Mouse (Mus musculus): ENCODE results near the gene Actb. TPM values are rescaled to one million over a fixed set of nuclear protein-coding genes. Genes with fewer than 3 reads are reported as not detected.

Actb gene
- polyA plus RNA-seq, 1 experiment = 2,590 TPM

GRCm38 (mm10) chr5:142935642-142936335, 29.2 kb upstream of the Actb start:
- Histone ChIP-seq H3K27ac (ENCODE audit: insufficient read depth, low read length) (no peak overlapping the region), H3K4me3 (ENCODE audit: insufficient read depth, low read length) (no peak overlapping the region), H3K4me1 (ENCODE audit: control insufficient read depth, insufficient read depth, low read length) (peaks cover 2% of the 10 kb centered on the region; the same call in 1 of the 2 replicates)
- TF ChIP-seq POLR2A (IDR thresholded peaks at IDR 0.05; ENCODE audit: extremely low read depth, insufficient read depth, low read length) = no peak
- TF ChIP-seq CTCF (IDR thresholded peaks at IDR 0.05; ENCODE audit: extremely low read depth, insufficient read depth, low read length) = peak; percentile 48

DNA sequence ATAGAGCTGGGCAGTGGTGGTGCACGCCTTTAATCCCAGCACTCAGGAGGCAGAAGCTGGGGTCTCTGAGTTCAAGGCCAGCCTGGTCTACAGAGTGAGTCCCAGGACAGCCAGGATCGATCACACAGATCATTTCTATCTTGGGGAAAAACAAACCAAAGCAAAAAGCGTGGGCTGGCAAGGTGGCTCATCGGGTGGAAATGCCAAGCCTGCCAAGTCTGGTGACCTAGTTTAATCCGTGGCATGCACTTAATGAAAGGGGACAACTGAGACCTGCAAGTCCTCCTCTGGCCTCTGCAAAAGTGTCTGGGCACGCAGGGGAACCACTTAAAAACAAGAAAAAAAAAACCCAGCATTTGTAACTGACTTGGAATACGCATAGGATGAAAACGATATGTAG, 26.2 kb upstream of the Actb start:
- H3K27ac ChIP-seq (ENCODE audit: insufficient read depth, low read length) = no peak overlapping the region
- TF ChIP-seq CTCF (IDR thresholded peaks at IDR 0.05; ENCODE audit: extremely low read depth, insufficient read depth, low read length) = no peak
- no peak for TF ChIP-seq POLR2A (IDR thresholded peaks at IDR 0.05; ENCODE audit: extremely low read depth, insufficient read depth, low read length)

DNA sequence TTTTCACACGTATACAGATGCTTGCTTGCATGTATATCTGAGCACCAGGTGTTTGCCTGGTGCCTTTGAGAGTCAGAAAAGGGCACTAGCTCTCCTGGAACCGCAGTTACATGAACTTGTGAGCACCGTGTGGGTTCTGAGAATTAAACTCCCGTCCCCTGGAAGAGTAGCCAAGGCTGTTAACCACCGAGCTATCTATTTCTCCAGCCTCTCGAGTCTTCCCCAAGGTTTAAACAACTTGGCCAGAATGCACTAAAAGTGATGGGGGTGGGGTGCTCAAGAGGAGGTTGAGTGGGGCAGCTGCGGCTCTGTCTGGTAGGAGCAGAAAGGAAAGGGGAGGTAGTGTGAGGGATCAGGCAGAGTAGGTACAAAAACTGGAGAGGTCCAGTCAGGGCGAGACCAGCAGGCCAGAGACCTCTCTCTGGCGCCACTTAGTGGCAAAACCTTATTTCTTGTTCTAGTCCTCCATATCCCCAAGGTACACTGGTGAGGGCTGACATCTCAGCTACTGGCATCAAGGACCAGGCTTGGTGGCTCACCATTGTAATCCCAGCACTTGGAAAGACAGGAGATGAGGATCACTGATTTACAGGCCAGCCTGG, 25.6 kb upstream of the Actb start:
- H3K4me3 ChIP-seq (ENCODE audit: insufficient read depth, low read length) = no peak overlapping the region

More for the DNA sequence above, 26.2 kb upstream of the Actb start:
- no peak overlapping the region for H3K4me3 ChIP-seq (ENCODE audit: insufficient read depth, low read length)
- peaks cover 2% of the 10 kb centered on the region; the same call in 1 of the 2 replicates for H3K4me1 ChIP-seq (ENCODE audit: control insufficient read depth, insufficient read depth, low read length)

DNA sequence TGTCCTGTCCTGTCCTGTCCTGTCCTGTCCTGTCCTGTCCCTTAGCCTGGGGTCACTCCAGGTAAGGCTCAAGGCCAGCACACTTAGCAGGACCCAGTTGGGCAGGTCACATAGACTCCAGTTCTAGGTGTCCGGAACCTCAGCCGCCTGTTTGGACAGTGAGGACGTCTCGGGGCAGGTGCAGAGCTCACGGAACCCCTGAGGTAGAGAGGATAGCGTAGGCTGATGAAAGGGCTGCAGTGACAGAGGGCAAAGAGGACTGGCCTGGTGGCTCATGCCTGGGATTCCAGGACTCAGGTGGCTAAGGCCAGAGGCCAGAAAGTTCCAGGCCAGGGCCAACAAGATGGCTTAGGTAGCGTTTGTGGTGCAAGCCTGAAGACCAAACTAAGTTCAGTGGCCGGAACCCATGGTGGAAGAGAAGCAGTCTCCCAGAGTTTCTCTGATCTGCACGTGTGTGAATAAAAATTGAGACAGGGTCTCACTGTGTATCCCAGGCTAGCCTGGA, 24.7 kb upstream of the Actb start:
- H3K27ac ChIP-seq (ENCODE audit: insufficient read depth, low read length) = no peak overlapping the region
- H3K4me3 ChIP-seq (ENCODE audit: insufficient read depth, low read length) = no peak overlapping the region
- TF ChIP-seq POLR2A (IDR thresholded peaks at IDR 0.05; ENCODE audit: extremely low read depth, insufficient read depth, low read length) = no peak
- no peak for TF ChIP-seq CTCF (IDR thresholded peaks at IDR 0.05; ENCODE audit: extremely low read depth, insufficient read depth, low read length)
- H3K4me1 ChIP-seq (ENCODE audit: control insufficient read depth, insufficient read depth, low read length) = peaks cover 2% of the 10 kb centered on the region; the same call in 1 of the 2 replicates

More for the DNA sequence above, 25.6 kb upstream of the Actb start:
- TF ChIP-seq CTCF (IDR thresholded peaks at IDR 0.05; ENCODE audit: extremely low read depth, insufficient read depth, low read length) = peak; percentile 73
- TF ChIP-seq POLR2A (IDR thresholded peaks at IDR 0.05; ENCODE audit: extremely low read depth, insufficient read depth, low read length) = no peak
- Histone ChIP-seq H3K27ac (ENCODE audit: insufficient read depth, low read length) (no peak overlapping the region), H3K4me1 (ENCODE audit: control insufficient read depth, insufficient read depth, low read length) (peaks cover 2% of the 10 kb centered on the region; the same call in 1 of the 2 replicates)

DNA sequence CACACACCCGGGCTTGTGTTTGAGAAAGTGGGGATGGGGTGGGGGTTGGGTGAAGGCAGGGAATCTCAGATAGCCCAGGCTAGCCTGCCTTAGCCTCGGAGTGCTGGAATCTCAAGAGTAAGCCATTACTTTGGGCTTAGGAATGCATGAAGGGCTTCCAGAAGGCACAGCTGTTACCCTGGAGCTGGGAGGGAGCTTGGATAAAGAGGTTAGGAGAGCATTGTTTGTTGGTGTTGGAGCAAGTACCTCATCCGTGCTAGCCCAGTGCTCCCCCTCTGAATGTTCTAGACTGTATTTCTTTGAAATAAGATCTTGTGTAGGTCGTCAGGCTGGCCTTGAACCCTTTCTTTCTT, 22.8 kb upstream of the Actb start:
- Histone ChIP-seq H3K27ac (ENCODE audit: insufficient read depth, low read length) (peak overlapping the region; percentile 77), H3K4me3 (ENCODE audit: insufficient read depth, low read length) (peak overlapping the region; percentile 42), H3K4me1 (ENCODE audit: control insufficient read depth, insufficient read depth, low read length) (no peaks in the 10 kb centered on the region)
- TF ChIP-seq POLR2A (IDR thresholded peaks at IDR 0.05; ENCODE audit: extremely low read depth, insufficient read depth, low read length) = no peak
- no peak for TF ChIP-seq CTCF (IDR thresholded peaks at IDR 0.05; ENCODE audit: extremely low read depth, insufficient read depth, low read length)

DNA sequence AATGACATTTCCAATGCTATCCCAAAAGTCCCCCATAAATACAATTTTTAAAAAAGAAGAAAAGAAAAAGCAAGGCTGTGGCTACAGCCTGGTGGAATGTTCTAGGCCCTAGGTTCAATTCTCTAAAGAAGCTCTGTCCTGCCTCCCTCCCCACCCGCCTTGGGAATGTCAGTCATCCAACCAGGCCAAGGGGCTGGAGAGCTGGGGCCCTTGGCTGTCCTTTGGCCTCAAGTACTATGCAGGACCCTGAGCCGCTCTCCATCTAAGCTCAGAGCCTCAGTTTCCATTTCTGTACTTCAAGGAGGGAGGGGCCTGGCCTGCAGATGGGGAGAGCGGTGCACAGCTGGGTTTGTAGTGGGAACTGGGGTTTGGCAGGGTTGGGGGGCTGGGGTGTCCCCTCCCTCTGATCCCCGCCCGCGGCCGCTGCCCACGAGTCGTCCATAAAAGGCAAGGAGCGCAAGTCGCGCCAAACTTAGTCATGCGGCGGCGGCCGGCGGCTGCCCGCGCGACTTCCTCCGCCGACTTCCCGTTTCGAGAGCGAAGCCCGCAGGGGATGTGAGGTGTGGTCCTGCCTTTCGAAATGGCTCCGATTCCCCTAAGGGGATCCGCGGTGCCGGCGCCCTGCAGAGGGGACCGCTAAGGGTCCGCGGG, 22.3 kb upstream of the Actb start:
- Histone ChIP-seq H3K4me1 (ENCODE audit: control insufficient read depth, insufficient read depth, low read length) (no peaks in the 10 kb centered on the region), H3K27ac (ENCODE audit: insufficient read depth, low read length) (peak overlapping the region; percentile 77), H3K4me3 (ENCODE audit: insufficient read depth, low read length) (peak overlapping the region; percentile 42)
- TF ChIP-seq POLR2A (IDR thresholded peaks at IDR 0.05; ENCODE audit: extremely low read depth, insufficient read depth, low read length) (no peak; the same call in 1 of the 2 replicates), CTCF (IDR thresholded peaks at IDR 0.05; ENCODE audit: extremely low read depth, insufficient read depth, low read length) (no peak)

GRCm38 (mm10) chr5:142927341-142927930, 20.9 kb upstream of the Actb start:
- no peaks in the 10 kb centered on the region for H3K4me1 ChIP-seq (ENCODE audit: control insufficient read depth, insufficient read depth, low read length)
- no peak overlapping the region for H3K27ac ChIP-seq (ENCODE audit: insufficient read depth, low read length)
- no peak overlapping the region for H3K4me3 ChIP-seq (ENCODE audit: insufficient read depth, low read length)
- TF ChIP-seq CTCF (IDR thresholded peaks at IDR 0.05; ENCODE audit: extremely low read depth, insufficient read depth, low read length) (no peak), POLR2A (IDR thresholded peaks at IDR 0.05; ENCODE audit: extremely low read depth, insufficient read depth, low read length) (no peak)

GRCm38 (mm10) chr5:142926940-142927228, 20.3 kb upstream of the Actb start:
- no peak for TF ChIP-seq POLR2A (IDR thresholded peaks at IDR 0.05; ENCODE audit: extremely low read depth, insufficient read depth, low read length)
- TF ChIP-seq CTCF (IDR thresholded peaks at IDR 0.05; ENCODE audit: extremely low read depth, insufficient read depth, low read length) = no peak
- Histone ChIP-seq H3K4me1 (ENCODE audit: control insufficient read depth, insufficient read depth, low read length) (no peaks in the 10 kb centered on the region), H3K4me3 (ENCODE audit: insufficient read depth, low read length) (no peak overlapping the region), H3K27ac (ENCODE audit: insufficient read depth, low read length) (no peak overlapping the region)

GRCm38 (mm10) chr5:142926204-142926939, 19.8 kb upstream of the Actb start:
- Histone ChIP-seq H3K4me3 (ENCODE audit: insufficient read depth, low read length) (no peak overlapping the region), H3K27ac (ENCODE audit: insufficient read depth, low read length) (0 out of 2 replicates have a peak overlapping the region, but pooled peaks have one; percentile 72), H3K4me1 (ENCODE audit: control insufficient read depth, insufficient read depth, low read length) (no peaks in the 10 kb centered on the region)
- no peak for TF ChIP-seq CTCF (IDR thresholded peaks at IDR 0.05; ENCODE audit: extremely low read depth, insufficient read depth, low read length)
- no peak for TF ChIP-seq POLR2A (IDR thresholded peaks at IDR 0.05; ENCODE audit: extremely low read depth, insufficient read depth, low read length)

Data from cortical plate, adult 2 months (tissue).